Mouse (Mus musculus): ENCODE results near the gene Cox10. TPM values are rescaled to one million over a fixed set of nuclear protein-coding genes. Genes with fewer than 3 reads are reported as not detected.

Gene Cox10
- total RNA-seq, 2 experiments from 2014 or later: 22.0 to 27.4 TPM

GRCm38 (mm10) chr11:64079727-64080081, 436 bp upstream of the Cox10 start:
- Histone ChIP-seq H3K27ac (peak overlapping the region; percentile 96), H3K4me3 (peak overlapping the region; percentile 75)
- no peak for TF ChIP-seq CTCF (IDR thresholded peaks at IDR 0.05)
- DNase-seq (ENCODE audit: extremely low spot score in 1 of 2, low spot score in 2 of 2): no peak
- intact Hi-C loops (cut with DNase I): loop anchor here (2.0 to 10.0 kb wide), 3 partner anchors 157 to 895 kb away; partner anchors contain the start of genes Elac2, F930015N05Rik, Hs3st3a1 and Hs3st3b1

GRCm38 (mm10) chr11:64076212-64076611, 3.1 kb downstream of the Cox10 start:
- TF ChIP-seq CTCF (IDR thresholded peaks at IDR 0.05): no peak
- Histone ChIP-seq H3K27ac (no peak overlapping the region), H3K4me3 (no peak overlapping the region)
- intact Hi-C loops (cut with DNase I): loop anchor here (5.0 to 10.0 kb wide), 2 partner anchors 361 to 899 kb away; partner anchors contain the start of genes Elac2, F930015N05Rik and Hs3st3a1
- DNase-seq (ENCODE audit: extremely low spot score in 1 of 2, low spot score in 2 of 2): no peak

- intact Hi-C loops (cut with DNase I): loop anchor here (10.0 kb wide), 1 partner anchor 901 kb away; the partner anchor contains the start of gene Elac2
- no peak for DNase-seq (ENCODE audit: extremely low spot score in 1 of 2, low spot score in 2 of 2)
- Histone ChIP-seq H3K4me3 (no peak overlapping the region), H3K27ac (no peak overlapping the region)
- TF ChIP-seq CTCF (IDR thresholded peaks at IDR 0.05): no peak
Measured at GRCm38 (mm10) chr11:64073379-64073778, 5.9 kb downstream of the Cox10 start.

- Histone ChIP-seq H3K27ac (no peak overlapping the region), H3K4me3 (no peak overlapping the region)
- no peak for TF ChIP-seq CTCF (IDR thresholded peaks at IDR 0.05)
- DNase-seq (ENCODE audit: extremely low spot score in 1 of 2, low spot score in 2 of 2): no peak
- intact Hi-C loops (cut with DNase I): loop anchor here (10.0 kb wide), 1 partner anchor 903 kb away; the partner anchor contains the start of gene Elac2
Measured at GRCm38 (mm10) chr11:64071536-64071935, 7.7 kb downstream of the Cox10 start.

- no peak for DNase-seq (ENCODE audit: extremely low spot score in 1 of 2, low spot score in 2 of 2)
- intact Hi-C loops (cut with DNase I): no loop called here
- TF ChIP-seq CTCF (IDR thresholded peaks at IDR 0.05): no peak
- H3K4me3 ChIP-seq: no peak overlapping the region
- H3K27ac ChIP-seq: no peak overlapping the region
Measured at GRCm38 (mm10) chr11:64066001-64066400, 13.3 kb downstream of the Cox10 start.

GRCm38 (mm10) chr11:64063130-64063529, 16.1 kb downstream of the Cox10 start:
- no peak for TF ChIP-seq CTCF (IDR thresholded peaks at IDR 0.05)
- no peak for DNase-seq (ENCODE audit: extremely low spot score in 1 of 2, low spot score in 2 of 2)
- H3K4me3 ChIP-seq: no peak overlapping the region
- intact Hi-C loops (cut with DNase I): no loop called here
- no peak overlapping the region for H3K27ac ChIP-seq

- Histone ChIP-seq H3K4me3 (no peak overlapping the region), H3K27ac (no peak overlapping the region)
- no peak for TF ChIP-seq CTCF (IDR thresholded peaks at IDR 0.05)
- no peak for DNase-seq (ENCODE audit: extremely low spot score in 1 of 2, low spot score in 2 of 2)
- intact Hi-C loops (cut with DNase I): no loop called here
Measured at GRCm38 (mm10) chr11:64062226-64062625, 17.0 kb downstream of the Cox10 start.

- no peak overlapping the region for H3K27ac ChIP-seq
- DNase-seq (ENCODE audit: extremely low spot score in 1 of 2, low spot score in 2 of 2): no peak
- H3K4me3 ChIP-seq: no peak overlapping the region
- intact Hi-C loops (cut with DNase I): no loop called here
- no peak for TF ChIP-seq CTCF (IDR thresholded peaks at IDR 0.05)
Measured at GRCm38 (mm10) chr11:64059305-64059704, 20.0 kb downstream of the Cox10 start.

GRCm38 (mm10) chr11:64058474-64058873, 20.8 kb downstream of the Cox10 start:
- intact Hi-C loops (cut with DNase I): no loop called here
- TF ChIP-seq CTCF (IDR thresholded peaks at IDR 0.05): no peak
- no peak overlapping the region for H3K27ac ChIP-seq

GRCm38 (mm10) chr11:64053371-64053770, 25.9 kb downstream of the Cox10 start:
- no peak overlapping the region for H3K4me3 ChIP-seq
- DNase-seq (ENCODE audit: extremely low spot score in 1 of 2, low spot score in 2 of 2): no peak
- no peak overlapping the region for H3K27ac ChIP-seq
- intact Hi-C loops (cut with DNase I): no loop called here
- no peak for TF ChIP-seq CTCF (IDR thresholded peaks at IDR 0.05)

More at GRCm38 (mm10) chr11:64058474-64058873, 20.8 kb downstream of the Cox10 start:
- H3K4me3 ChIP-seq: no peak overlapping the region
- peak in 1 of 2 experiments; percentile 38 for DNase-seq (ENCODE audit: extremely low spot score in 1 of 2, low spot score in 2 of 2)

GRCm38 (mm10) chr11:64051195-64051968, 27.9 kb downstream of the Cox10 start:
- H3K27ac ChIP-seq: no peak overlapping the region
- intact Hi-C loops (cut with DNase I): no loop called here
- DNase-seq (ENCODE audit: extremely low spot score in 1 of 2, low spot score in 2 of 2): peak in 1 of 2 experiments; percentile 12
- no peak for TF ChIP-seq CTCF (IDR thresholded peaks at IDR 0.05)
- H3K4me3 ChIP-seq: no peak overlapping the region

- no peak for TF ChIP-seq CTCF (IDR thresholded peaks at IDR 0.05)
- intact Hi-C loops (cut with DNase I): no loop called here
- Histone ChIP-seq H3K4me3 (no peak overlapping the region), H3K27ac (no peak overlapping the region)
- DNase-seq (ENCODE audit: extremely low spot score in 1 of 2, low spot score in 2 of 2): no peak
Measured at GRCm38 (mm10) chr11:64047432-64047831, 31.8 kb downstream of the Cox10 start.

- no peak for TF ChIP-seq CTCF (IDR thresholded peaks at IDR 0.05)
- DNase-seq (ENCODE audit: extremely low spot score in 1 of 2, low spot score in 2 of 2): no peak
- intact Hi-C loops (cut with DNase I): no loop called here
- Histone ChIP-seq H3K4me3 (no peak overlapping the region), H3K27ac (no peak overlapping the region)
Measured at GRCm38 (mm10) chr11:64045041-64045440, 34.2 kb downstream of the Cox10 start.

All from left cerebral cortex, adult 2 months (tissue).